Mouse (Mus musculus) C2C12 (cell line): Measurements from ENCODE around the gene Spcs2. TPM values are rescaled to one million over a fixed set of nuclear protein-coding genes. Genes with fewer than 3 reads are reported as not detected.

Source experiments
- H3K27me3 ChIP-seq: one replicate; pipeline ENCODE4 v1.6.1; 2011; ENCODE audit not compliant: control insufficient read depth, insufficient read depth, insufficient read length
- H3K36me3 ChIP-seq: one replicate; pipeline ENCODE4 v1.6.1; 2011; ENCODE audit not compliant: control insufficient read depth, insufficient read depth
- H3K4me3 ChIP-seq: one replicate; pipeline ENCODE4 v1.5.1; 2011; ENCODE audit warnings: mild to moderate bottlenecking, control low read depth; ENCODE audit not compliant: poor library complexity, insufficient read depth, severe bottlenecking
- H3K79me2 ChIP-seq: one replicate; pipeline ENCODE4 v1.6.1; 2011; ENCODE audit not compliant: control insufficient read depth, insufficient read depth
- H3K79me3 ChIP-seq: one replicate; pipeline ENCODE4 v1.6.1; 2011; ENCODE audit warnings: low read depth, control low read depth
- H3ac ChIP-seq: one replicate; pipeline ENCODE3; 2011; ENCODE audit warnings: low read depth; ENCODE audit not compliant: control insufficient read depth, insufficient read length
- CEBPB ChIP-seq: IDR thresholded peaks from one replicate; pipeline ENCODE4 v1.6.1; 2011; ENCODE audit warnings: low read depth, mild to moderate bottlenecking, control low read depth, moderate library complexity
- CTCF ChIP-seq: IDR thresholded peaks from one replicate; pipeline ENCODE4 v1.5.1; 2011; ENCODE audit not compliant: control insufficient read depth, insufficient read depth, insufficient read length
- FOSL1 ChIP-seq: IDR thresholded peaks from one replicate; pipeline ENCODE4 v1.8.0; 2011; ENCODE audit warnings: mild to moderate bottlenecking, low read length; ENCODE audit not compliant: poor library complexity, insufficient read depth, severe bottlenecking
- MAX ChIP-seq: IDR thresholded peaks from one replicate; pipeline ENCODE4 v1.6.1; 2011; ENCODE audit warnings: mild to moderate bottlenecking, control low read depth
- MYOD1 ChIP-seq: IDR thresholded peaks from one replicate; pipeline ENCODE4 v1.6.1; 2011; ENCODE audit warnings: low read depth; ENCODE audit not compliant: control insufficient read depth, insufficient read length
- MYOG ChIP-seq: IDR thresholded peaks from one replicate; pipeline ENCODE4 v1.6.1; 2011; ENCODE audit not compliant: control insufficient read depth, insufficient read length; ENCODE audit errors: extremely low read depth
- USF1 ChIP-seq: IDR thresholded peaks from one replicate; pipeline ENCODE4 v1.6.1; 2011; ENCODE audit warnings: low read depth, mild to moderate bottlenecking, control low read depth, moderate library complexity
- polyA plus RNA-seq: library from polyadenylated mRNA; unstranded; fragments of >200 nt; fragmentation: generic; extraction: Trizol; gene quantifications from one replicate; pipeline ENCODE4 v1.2.1, GENCODE M21; 2012; ENCODE audit warnings: missing spikeins

Gene Spcs2
- polyA plus RNA-seq, 1 experiment: 152 TPM

DNA sequence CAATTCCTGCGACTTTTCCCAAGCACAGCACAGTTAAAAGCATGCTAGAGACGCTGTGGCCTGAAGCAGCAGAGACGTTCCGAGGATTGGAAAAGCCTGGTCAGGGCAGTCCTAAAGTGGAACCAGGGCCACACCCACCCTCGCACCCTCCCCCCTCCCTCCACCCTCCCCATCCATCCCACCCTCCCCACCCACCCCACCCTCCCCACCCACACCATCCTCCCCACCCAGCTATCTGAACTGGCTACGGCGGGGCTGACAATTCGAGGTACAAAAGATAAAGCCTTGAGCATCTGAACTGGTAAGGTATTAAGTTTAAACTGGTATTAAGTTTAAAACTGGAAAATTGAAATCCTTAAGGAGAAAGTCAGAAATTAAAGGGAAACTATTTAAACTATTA is 59.7 kb downstream of the Spcs2 start:
- no peaks in the 10 kb centered on the region for H3K79me3 ChIP-seq
- no peak overlapping the region for H3ac ChIP-seq
- no peak for TF ChIP-seq CEBPB
- no peak for TF ChIP-seq FOSL1
- no peak for TF ChIP-seq MAX
- no peak overlapping the region for H3K4me3 ChIP-seq
- no peaks in the 10 kb centered on the region for H3K36me3 ChIP-seq
- H3K79me2 ChIP-seq: no peaks in the 10 kb centered on the region
- H3K27me3 ChIP-seq: no peaks in the 10 kb centered on the region

DNA sequence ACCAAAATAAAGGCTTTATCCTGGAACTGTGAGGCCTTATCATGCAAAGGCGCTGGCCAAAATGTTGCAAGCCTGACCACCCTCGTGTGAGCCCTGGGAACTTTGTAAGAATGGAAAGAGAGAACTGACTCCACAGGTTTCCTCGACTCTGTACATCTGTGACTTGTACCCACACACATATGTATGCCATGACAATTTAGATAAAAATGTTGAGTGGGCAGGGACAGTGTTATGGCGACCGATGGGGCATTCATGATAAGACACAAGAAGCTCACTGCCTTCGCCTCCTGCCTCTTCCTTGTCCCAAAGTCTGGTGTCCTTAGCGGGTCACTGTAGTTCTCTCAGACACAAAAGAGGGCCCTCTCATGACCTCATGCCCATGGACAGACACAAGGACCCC is 64.1 kb downstream of the Spcs2 start:
- TF ChIP-seq MYOD1 (no peak), MYOG (no peak), FOSL1 (no peak), USF1 (no peak), CTCF (no peak), CEBPB (no peak)
- H3K79me3 ChIP-seq: no peaks in the 10 kb centered on the region

DNA sequence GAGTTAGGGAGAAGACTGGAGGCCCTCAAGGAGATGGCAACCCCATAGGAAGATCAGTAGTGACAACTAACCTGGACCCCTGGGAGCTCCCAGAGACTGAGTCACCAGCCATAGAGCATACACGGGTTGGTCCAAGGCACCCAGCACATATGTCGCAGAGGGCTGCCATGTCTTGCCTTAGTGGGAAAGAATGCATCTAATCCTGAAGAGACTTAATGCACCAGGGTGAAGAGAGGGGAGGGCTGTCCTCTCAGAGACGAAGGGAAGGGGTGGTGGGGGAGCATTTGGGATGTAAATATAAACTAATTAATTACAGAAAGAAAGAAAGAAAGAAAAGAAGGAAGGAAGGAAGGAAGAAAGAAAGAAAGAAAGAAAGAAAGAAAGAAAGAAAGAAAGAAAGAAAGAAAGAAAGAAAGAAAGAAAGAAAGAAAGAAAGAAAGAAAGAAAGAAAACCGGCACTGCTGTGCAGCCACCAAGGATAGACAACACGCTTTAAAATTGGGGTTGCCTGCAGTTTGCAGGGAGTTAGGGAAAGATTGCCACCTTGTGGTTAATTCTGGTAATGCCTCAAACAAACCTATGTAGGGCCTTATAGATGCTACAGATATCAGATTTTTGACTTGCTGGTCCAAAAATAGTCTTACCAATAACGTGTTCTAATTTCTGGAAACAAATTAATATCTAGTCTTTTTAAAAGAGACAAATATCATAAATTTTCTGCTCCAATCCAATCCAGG is 65.2 kb downstream of the Spcs2 start:
- no peaks in the 10 kb centered on the region for H3K79me3 ChIP-seq
- no peaks in the 10 kb centered on the region for H3K36me3 ChIP-seq
- H3ac ChIP-seq: no peak overlapping the region
- no peak overlapping the region for H3K4me3 ChIP-seq
- H3K79me2 ChIP-seq: no peaks in the 10 kb centered on the region
- TF ChIP-seq CTCF (no peak), FOSL1 (no peak), MYOD1 (no peak), CEBPB (no peak), MYOG (no peak), USF1 (no peak), MAX (no peak)
- H3K27me3 ChIP-seq: no peaks in the 10 kb centered on the region

More for the DNA sequence above, 64.1 kb downstream of the Spcs2 start:
- Histone ChIP-seq H3K4me3 (no peak overlapping the region), H3ac (no peak overlapping the region), H3K36me3 (no peaks in the 10 kb centered on the region), H3K79me2 (no peaks in the 10 kb centered on the region), H3K27me3 (no peaks in the 10 kb centered on the region)

DNA sequence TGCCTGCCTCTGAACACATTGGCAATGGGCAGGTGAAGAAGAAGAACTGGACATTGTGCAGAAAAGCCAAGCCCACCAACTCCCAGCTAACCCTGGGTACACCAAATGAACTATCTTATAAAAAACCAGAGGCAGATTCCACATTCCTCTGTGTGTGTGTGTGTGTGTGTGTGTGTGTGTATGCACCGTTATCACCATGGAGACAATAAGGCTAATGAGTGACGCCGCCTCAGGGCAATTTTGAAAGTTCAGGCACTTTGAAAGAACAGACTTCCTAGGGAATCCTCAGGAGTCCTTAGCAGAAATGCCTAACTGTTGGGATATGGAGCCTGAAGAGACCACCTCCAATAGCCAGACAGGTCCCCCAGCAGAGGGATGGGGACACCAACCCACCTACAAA is 66.0 kb downstream of the Spcs2 start:
- no peaks in the 10 kb centered on the region for H3K79me3 ChIP-seq
- no peak overlapping the region for H3K4me3 ChIP-seq
- H3ac ChIP-seq: no peak overlapping the region
- H3K36me3 ChIP-seq: no peaks in the 10 kb centered on the region
- H3K79me2 ChIP-seq: no peaks in the 10 kb centered on the region
- TF ChIP-seq MAX: no peak
- TF ChIP-seq CTCF: no peak
- no peak for TF ChIP-seq MYOD1
- no peak for TF ChIP-seq FOSL1
- TF ChIP-seq USF1: no peak
- no peak for TF ChIP-seq CEBPB
- no peak for TF ChIP-seq MYOG
- H3K27me3 ChIP-seq: no peaks in the 10 kb centered on the region

DNA sequence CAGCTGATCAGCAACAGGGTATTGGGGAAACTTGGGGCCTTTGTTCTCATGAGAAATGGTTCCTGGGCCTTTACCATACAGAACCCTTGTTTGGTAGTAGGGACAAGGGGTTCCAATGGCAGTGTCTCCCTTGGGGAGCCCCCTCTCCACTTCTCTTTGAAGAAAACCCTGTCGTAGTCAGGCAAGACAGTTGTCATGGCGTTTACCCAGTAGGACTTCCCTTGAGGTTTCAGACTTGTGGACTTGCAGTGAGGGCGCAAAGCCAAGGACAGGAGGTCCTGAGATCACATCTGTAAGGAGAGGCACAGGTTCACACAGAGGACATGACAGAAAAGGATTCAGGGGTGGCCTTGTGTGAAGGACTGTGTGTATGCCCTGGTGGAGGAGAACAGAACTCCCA is 66.8 kb downstream of the Spcs2 start:
- TF ChIP-seq MAX: no peak
- TF ChIP-seq USF1: no peak
- TF ChIP-seq MYOG: no peak
- TF ChIP-seq CEBPB: no peak
- TF ChIP-seq MYOD1: no peak
- TF ChIP-seq FOSL1: no peak
- no peak for TF ChIP-seq CTCF
- no peaks in the 10 kb centered on the region for H3K79me3 ChIP-seq
- peaks cover under 1% of the 10 kb centered on the region for H3K27me3 ChIP-seq
- H3K79me2 ChIP-seq: no peaks in the 10 kb centered on the region
- no peak overlapping the region for H3ac ChIP-seq
- no peak overlapping the region for H3K4me3 ChIP-seq
- no peaks in the 10 kb centered on the region for H3K36me3 ChIP-seq

DNA sequence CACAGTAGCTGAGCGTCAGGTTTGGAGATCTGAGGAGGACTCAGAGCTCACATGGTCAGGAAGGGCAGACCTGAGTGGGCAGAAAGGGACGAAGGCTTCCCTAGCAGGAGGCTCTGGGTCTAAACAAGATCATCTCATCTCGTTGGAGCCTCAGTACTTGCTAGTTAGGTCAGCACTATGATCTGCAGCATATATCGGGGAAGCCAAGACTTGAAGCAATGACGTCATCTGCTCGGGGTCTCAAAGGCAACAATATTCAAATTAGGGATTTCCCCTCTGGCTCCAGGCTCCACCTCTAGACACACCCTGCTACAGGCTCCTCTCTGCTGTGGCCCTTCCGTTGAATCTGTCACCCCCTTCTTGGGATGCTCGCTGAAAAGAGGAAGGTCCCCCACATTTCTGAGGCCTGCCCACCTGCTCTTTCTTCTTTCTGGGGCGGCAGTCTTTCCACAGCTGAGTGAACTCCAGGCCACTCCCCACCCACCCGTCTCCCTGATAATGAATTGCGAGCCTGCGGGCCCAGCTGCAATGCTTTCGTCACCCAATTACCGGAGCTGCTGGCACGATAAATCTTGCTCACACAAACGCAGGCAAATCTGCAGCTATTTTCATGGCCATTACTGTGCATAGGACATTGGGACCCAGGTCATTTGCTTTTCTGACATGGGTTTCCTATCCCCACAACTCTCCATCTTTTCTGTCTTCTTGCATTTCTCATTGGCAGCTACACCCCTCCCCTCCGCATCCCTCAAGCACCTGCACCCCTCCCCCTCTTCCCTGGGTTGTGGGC is 67.9 kb downstream of the Spcs2 start:
- Histone ChIP-seq H3K27me3 (peaks cover 11% of the 10 kb centered on the region), H3K4me3 (no peak overlapping the region), H3K79me3 (no peaks in the 10 kb centered on the region), H3ac (no peak overlapping the region), H3K36me3 (no peaks in the 10 kb centered on the region), H3K79me2 (no peaks in the 10 kb centered on the region)
- TF ChIP-seq CTCF: no peak
- no peak for TF ChIP-seq MYOD1
- no peak for TF ChIP-seq USF1
- no peak for TF ChIP-seq MYOG
- TF ChIP-seq MAX: no peak
- TF ChIP-seq CEBPB: no peak
- no peak for TF ChIP-seq FOSL1
